Mouse (Mus musculus): Measurements from ENCODE around the gene Gm27027. TPM values are rescaled to one million over a fixed set of nuclear protein-coding genes. Genes with fewer than 3 reads are reported as not detected.

Gene Gm27027
- total RNA-seq, 2 experiments from 2014 or later = not detected

DNA sequence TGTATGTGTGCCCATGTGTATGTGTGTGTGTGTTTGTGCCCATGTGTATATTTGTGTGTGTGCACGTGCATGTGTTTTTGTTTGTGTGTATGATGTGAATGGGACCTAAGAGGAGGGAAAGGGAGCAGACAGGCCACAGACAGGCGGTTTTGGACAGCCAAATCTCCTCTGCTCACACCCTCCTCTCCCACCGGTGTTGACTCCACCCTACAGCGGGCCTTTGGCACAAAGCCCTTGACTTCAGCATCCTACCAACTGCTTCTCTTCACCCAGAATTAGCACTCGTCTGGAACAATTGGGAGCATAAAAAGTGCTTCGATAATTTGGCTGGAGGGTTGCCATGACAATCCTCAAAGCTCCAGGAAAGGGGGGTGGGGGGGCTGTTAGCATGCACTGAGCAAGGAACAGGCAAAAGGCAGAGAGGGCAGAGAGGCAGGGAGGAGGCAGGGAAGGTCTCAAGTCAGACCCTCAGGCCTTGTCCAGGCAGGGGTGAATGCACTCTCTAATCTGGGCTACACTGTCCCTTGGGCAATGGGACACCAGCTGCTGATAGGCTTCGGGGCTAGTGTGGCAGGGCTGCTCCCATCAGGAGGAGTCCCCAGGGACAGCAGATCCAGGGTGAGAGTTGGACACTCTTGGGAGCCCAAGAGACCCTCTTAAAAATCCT is 31.5 kb downstream of the Gm27027 start:
- no peak for TF ChIP-seq CTCF (conservative IDR thresholded peaks at IDR 0.05)
- Histone ChIP-seq H3K27ac (peak overlapping the region; percentile 91), H3K4me3 (no peak overlapping the region)
- peak; percentile 64 to 71 for DNase-seq (ENCODE audit: low spot score in 2 of 2)

DNA sequence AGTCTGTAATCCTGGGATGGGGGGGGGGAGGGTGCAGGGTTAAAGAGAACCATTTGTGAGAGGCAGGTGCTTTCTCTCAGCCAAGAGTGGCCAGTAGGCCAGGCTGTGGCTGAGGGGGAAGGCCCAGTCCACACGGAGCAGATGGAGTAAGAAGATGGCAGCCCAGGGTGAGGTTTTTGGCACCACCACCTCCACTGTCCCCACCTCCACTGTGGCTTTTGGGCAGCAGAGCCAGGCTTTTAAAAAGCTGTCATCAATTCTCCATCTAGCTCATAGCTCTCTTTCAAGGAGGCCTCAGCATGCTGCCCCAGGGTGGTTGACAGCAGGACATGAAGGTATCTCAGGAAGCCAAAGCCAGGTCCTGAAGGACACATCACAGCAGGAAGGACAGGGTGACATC is 32.4 kb downstream of the Gm27027 start:
- DNase-seq (ENCODE audit: low spot score in 2 of 2) = no peak
- Histone ChIP-seq H3K27ac (peak overlapping the region; percentile 63), H3K4me3 (no peak overlapping the region)
- TF ChIP-seq CTCF (conservative IDR thresholded peaks at IDR 0.05) = no peak

DNA sequence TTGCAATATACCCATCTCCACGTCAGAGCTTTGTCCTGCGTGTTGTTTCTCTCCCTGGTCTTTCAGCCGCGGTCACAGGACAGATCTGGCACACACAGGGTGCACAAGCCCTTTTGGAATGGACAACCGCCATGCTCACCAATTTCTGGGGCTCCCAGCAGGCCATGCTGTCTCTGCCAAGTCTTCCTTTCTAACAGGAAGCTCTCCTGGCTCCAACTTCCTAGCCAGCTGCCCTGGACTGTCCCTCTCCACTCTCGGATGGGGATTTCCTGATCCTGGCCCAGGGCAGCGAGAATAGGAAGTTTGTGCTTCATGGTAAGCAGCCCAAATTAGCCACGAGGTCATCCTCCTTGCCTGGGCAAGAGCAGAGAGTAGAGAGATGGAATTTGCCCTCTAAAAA is 34.4 kb downstream of the Gm27027 start:
- no peak for TF ChIP-seq CTCF (conservative IDR thresholded peaks at IDR 0.05)
- no peak for DNase-seq (ENCODE audit: low spot score in 2 of 2)
- Histone ChIP-seq H3K4me3 (no peak overlapping the region), H3K27ac (peak overlapping the region; percentile 32; the same call in 1 of the 2 replicates)

DNA sequence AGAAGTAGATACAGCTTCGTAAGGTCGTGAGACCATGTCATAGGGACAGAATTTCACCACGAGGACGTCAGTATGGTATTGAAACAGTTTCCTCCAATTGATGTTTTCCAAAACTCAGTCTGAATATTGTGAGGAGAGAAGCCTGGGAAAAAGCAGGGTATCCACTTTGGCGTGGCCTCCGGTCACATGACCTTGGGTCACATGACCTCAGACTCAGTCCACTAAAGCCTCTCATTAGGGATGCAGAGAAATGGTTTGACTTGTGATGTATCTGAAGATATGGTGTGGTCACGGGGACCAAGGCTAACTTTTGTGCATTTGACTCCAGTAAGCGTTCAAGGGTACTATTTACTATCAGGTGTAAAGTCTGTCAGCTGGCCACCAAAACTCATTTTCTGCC is 36.8 kb downstream of the Gm27027 start:
- Histone ChIP-seq H3K27ac (no peak overlapping the region), H3K4me3 (no peak overlapping the region)
- DNase-seq (ENCODE audit: low spot score in 2 of 2) = no peak
- no peak for TF ChIP-seq CTCF (conservative IDR thresholded peaks at IDR 0.05)

DNA sequence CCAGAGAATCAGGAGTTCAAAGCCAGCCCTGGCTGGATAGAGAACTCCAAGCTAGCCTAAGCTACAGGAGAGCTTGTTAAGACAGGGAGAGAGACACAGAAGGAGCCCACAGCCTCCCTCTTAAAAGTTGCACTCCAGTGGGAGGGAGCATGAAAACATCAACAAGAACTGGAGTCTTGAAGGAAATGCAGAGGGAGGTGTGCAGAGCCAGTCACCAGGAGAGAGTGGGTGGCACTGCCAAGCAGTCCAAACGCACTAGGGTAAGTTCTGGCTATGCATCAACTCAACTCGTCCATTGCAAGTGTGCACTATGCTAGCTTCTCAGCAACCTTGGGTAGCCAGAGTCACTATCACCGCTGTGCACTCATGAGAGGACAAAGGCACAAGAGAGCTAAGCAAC is 37.9 kb downstream of the Gm27027 start:
- DNase-seq (ENCODE audit: low spot score in 2 of 2) = no peak
- no peak for TF ChIP-seq CTCF (conservative IDR thresholded peaks at IDR 0.05)
- Histone ChIP-seq H3K4me3 (no peak overlapping the region), H3K27ac (peak overlapping the region; percentile 97; the same call in 1 of the 2 replicates)

DNA sequence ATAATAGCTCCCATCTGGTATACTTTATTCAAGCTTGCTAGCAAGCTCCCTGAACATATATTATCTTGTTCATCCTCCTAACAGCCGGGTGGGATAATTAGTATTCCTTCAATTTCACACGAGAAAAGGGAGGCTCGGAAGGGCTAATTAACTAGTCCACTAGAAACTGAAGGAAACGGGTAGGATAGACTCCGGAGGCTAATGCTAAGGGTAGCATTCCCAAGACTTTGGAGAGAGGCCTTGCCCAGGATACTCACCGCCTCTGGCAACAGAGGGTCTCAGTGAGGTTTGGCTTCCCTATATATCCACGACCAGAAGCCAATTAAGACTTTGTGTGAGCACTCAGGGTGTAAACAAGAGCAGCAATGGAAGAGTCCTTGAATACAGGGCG is 38.4 kb downstream of the Gm27027 start:
- TF ChIP-seq CTCF (conservative IDR thresholded peaks at IDR 0.05) = no peak
- no peak overlapping the region for H3K4me3 ChIP-seq
- H3K27ac ChIP-seq = peak overlapping the region; percentile 97; the same call in 1 of the 2 replicates
- DNase-seq (ENCODE audit: low spot score in 2 of 2) = no peak

DNA sequence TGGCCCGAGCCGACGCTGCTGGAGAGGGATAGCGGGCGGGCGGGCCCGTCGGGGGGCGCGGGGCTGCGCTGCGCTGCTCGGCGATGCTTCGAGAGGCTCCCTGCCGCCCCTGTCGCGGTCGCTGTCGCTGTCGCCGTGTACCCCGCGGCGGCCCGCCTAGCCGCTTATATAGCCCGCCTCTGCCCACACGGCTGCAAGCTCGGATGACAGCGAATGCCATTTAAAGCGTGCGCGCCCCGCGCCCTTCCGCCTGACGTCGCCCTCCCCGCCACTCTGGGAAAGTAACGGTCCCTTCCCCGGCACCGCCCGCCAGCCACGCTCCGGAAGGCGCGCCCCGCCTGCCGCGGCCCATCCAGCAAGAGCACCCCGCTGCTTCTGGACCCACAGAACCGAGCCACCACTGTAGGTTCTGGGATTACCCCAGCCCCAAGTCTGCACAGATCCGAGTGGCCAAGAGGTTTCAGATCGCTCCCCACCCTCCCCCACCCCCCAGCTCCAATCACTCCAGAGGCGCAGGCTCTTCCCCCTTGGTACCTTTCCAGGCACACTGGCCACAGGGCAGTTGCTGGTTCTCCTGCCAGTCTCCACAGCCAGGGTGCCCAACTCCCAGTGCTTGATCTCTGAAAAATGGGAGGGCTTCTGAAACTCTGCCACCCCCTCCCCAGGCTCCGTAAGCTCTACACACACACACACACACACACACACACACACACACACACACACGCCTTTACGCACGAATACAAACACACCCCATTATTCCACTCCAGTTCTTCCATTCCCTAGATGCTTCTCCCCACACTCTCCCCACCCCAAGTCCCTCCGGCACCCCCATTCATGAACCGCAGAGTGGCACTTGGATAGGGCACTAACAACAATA is 39.0 kb downstream of the Gm27027 start, which contains the start of gene Gm13889:
TSS of gene Gm13889 (minus strand) at position 294 of the 877 bp plus-strand sequence.
- no peak for TF ChIP-seq CTCF (conservative IDR thresholded peaks at IDR 0.05)
- Histone ChIP-seq H3K27ac (peak within 1 kb of the TSS; percentile 97), H3K4me3 (peak within 1 kb of the TSS; percentile 91)
- DNase-seq (ENCODE audit: low spot score in 2 of 2) = peak; percentile 87 to 88

DNA sequence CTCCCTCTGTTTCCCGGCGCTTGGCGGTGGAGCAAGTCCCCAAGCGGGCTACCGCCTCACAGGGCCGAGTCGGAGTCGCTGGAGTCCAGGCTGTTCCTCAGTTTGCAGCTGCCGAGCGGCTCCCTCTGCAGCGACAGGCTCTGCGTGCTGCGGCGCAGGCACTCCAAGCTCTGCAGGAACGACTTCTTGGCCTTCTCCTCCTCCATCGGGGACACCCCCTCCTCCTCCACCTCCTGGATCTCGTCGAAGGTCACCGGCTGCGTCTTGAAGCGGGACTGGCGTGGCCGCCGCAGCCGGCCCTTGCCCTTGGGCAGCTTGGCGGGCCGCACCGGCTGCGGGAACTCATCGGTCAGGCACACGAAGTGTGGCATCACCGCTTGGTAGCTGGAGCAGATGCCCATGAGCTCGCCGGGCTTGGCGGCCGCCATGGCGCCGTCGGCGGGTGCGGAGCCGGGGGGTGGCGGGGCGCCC is 39.8 kb downstream of the Gm27027 start:
- peak overlapping the region; percentile 97 for H3K27ac ChIP-seq
- no peak for TF ChIP-seq CTCF (conservative IDR thresholded peaks at IDR 0.05)
- peak overlapping the region; percentile 91 for H3K4me3 ChIP-seq
- peak in 1 of 2 experiments; percentile 36 for DNase-seq (ENCODE audit: low spot score in 2 of 2)

DNA sequence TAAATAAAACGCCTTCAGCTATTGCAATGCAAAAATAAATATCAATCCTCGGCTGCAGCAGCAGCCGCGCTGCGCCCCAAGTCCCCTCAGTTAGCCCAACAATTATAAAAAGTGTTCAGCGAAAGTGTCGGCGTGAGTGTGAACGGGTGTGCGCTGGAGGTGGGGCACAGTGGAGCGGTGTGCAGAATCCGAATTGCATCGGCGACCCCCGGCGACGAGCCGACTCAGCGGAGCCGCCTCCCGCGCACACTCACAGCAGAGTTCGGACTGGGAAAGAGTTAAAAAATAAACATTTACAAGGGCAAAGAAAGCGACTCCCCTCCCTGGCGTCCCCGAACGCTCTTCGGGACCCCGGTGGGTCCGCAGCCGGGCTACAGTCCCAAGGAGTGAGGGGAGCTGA is 40.3 kb downstream of the Gm27027 start:
- Histone ChIP-seq H3K4me3 (peak overlapping the region; percentile 91), H3K27ac (peak overlapping the region; percentile 97)
- no peak for DNase-seq (ENCODE audit: low spot score in 2 of 2)
- no peak for TF ChIP-seq CTCF (conservative IDR thresholded peaks at IDR 0.05)

DNA sequence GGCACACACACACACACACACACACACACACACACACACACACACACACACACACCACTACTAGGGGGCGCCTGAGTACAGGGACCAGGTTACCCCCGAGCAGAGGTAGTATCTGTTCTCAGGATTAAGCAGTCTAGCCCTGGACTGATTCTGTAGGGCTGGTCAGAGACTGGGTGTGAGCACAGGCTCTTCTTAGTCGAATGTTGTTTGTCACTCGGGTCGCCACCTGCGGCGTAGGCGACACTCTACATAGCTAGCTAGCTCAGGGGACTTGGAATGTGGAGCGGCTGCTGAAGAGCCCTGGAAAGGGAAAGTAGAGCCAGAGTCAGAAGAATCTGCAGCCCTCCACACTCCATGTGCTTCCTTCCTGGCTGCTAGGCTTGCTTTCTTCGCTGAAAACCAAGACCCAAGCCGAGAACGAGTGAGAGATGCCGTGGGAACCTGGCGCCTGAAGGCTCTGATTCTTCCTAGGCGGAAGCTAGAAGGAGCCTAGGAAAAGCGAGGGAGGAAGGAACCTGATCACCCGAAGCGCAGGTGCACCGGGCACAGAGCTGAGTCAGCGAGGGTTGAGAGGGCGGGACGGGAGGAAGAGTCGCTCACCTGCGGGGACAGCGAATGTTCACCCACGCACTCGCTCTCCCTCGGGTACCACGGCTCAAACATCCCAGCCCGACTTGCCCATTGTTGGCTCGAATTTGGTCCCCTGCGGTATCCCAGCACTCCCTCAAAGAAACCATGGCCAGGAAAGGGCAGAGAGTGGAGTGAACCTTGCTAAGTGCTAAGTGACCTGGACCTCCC is 41.2 kb downstream of the Gm27027 start:
- Histone ChIP-seq H3K27ac (peak overlapping the region; percentile 97), H3K4me3 (peak overlapping the region; percentile 91)
- TF ChIP-seq CTCF (conservative IDR thresholded peaks at IDR 0.05) = 0 out of 2 replicates have a peak, but pooled peaks have one; percentile 4
- DNase-seq (ENCODE audit: low spot score in 2 of 2) = peak in 1 of 2 experiments; percentile 44

DNA sequence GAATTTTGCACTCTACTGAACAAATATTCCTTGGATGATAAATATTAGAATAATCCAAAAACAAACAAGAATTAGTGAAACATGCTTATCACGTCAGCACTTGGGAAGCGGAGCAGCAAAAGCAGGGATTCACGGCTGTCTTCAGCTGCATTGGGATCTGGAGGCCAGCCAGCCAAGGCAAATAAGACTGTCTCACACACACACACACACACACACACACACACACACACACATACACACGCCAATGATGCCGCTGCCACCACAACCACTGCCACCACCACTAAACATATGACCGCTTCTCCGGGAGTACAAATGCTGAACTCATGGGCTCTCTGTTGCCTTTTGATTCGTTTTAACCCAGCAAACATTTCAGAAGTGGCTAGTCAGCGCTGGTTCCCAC is 42.4 kb downstream of the Gm27027 start:
- peak overlapping the region; percentile 74; the same call in 1 of the 2 replicates for H3K27ac ChIP-seq
- no peak for DNase-seq (ENCODE audit: low spot score in 2 of 2)
- TF ChIP-seq CTCF (conservative IDR thresholded peaks at IDR 0.05) = no peak
- no peak overlapping the region for H3K4me3 ChIP-seq

DNA sequence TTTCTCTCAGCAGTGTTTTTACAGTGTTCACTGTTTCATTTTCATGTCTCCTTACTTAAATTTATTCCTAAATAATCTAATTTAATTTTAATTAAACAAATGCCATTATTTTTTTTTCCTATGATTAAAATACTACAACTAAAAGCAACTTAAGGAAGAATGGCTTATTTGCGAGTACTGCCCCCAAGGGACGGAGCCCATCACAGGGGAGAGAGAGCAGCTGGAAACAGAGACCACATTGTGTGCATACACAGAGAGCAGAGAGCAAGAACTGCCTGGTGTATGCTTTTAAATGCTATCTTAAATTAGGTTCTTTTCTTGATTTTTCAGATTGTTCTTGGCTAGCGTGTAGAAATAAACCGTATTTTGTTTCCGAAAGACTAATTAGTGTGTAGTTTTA is 49.2 kb downstream of the Gm27027 start:
- H3K4me3 ChIP-seq = no peak overlapping the region
- H3K27ac ChIP-seq = no peak overlapping the region
- DNase-seq (ENCODE audit: low spot score in 2 of 2) = no peak
- 0 out of 2 replicates have a peak, but pooled peaks have one; percentile 4 for TF ChIP-seq CTCF (conservative IDR thresholded peaks at IDR 0.05)
